Mouse (Mus musculus): Measurements from ENCODE around the gene Krt35. TPM values are rescaled to one million over a fixed set of nuclear protein-coding genes. Genes with fewer than 3 reads are reported as not detected.

The Krt35 gene
- polyA plus RNA-seq, 1 experiment from 2014 or later = not detected

- no peak for DNase-seq (ENCODE audit: low spot score)
- no peaks in the 10 kb centered on the region for H3K36me3 ChIP-seq (ENCODE audit: insufficient read depth, low read length)
- no peak overlapping the region for H3K4me3 ChIP-seq (replicated peaks; ENCODE audit: low read depth, low read length)
- no peak overlapping the region for H3K4me2 ChIP-seq (ENCODE audit: low read length)
- H3K4me1 ChIP-seq (replicated peaks; ENCODE audit: insufficient read depth, low read length) = peaks cover 3% of the 10 kb centered on the region; the same call in 1 of the 2 replicates
- no peak overlapping the region for H3K27ac ChIP-seq
- H3K9me3 ChIP-seq (replicated peaks; ENCODE audit: low read length) = no peaks in the 10 kb centered on the region
- WGBS = 25% methylated on average over 5 of the region's 5 CpGs
- no peaks in the 10 kb centered on the region for H3K27me3 ChIP-seq (ENCODE audit: insufficient read depth, low read length)
- no peak for TF ChIP-seq CTCF (IDR thresholded peaks at IDR 0.05; ENCODE audit: low read depth)
- ATAC-seq (replicated peaks; ENCODE audit: low FRiP score, low read depth) = no peak
- no peak overlapping the region for H3K9ac ChIP-seq (ENCODE audit: low read depth, low read length)
Observed at GRCm38 (mm10) chr11:100136559-100136958, 40.5 kb upstream of the Krt35 start.

- Histone ChIP-seq H3K9me3 (replicated peaks; ENCODE audit: low read length) (no peaks in the 10 kb centered on the region), H3K4me1 (replicated peaks; ENCODE audit: insufficient read depth, low read length) (peaks cover 3% of the 10 kb centered on the region; the same call in 1 of the 2 replicates), H3K27me3 (ENCODE audit: insufficient read depth, low read length) (no peaks in the 10 kb centered on the region), H3K9ac (ENCODE audit: low read depth, low read length) (no peak within 1 kb of the TSS), H3K36me3 (ENCODE audit: insufficient read depth, low read length) (no peaks in the 10 kb centered on the region), H3K27ac (no peak within 1 kb of the TSS), H3K4me3 (replicated peaks; ENCODE audit: low read depth, low read length) (no peak within 1 kb of the TSS), H3K4me2 (ENCODE audit: low read length) (no peak within 1 kb of the TSS)
- DNase-seq (ENCODE audit: low spot score) (no peak), ATAC-seq (replicated peaks; ENCODE audit: low FRiP score, low read depth) (no peak)
- TF ChIP-seq CTCF (IDR thresholded peaks at IDR 0.05; ENCODE audit: low read depth) = no peak
- 41% methylated on average over 7 of the region's 7 CpGs for WGBS
Observed at GRCm38 (mm10) chr11:100135731-100136130, 39.7 kb upstream of the Krt35 start, which contains the start of gene Krt15. Gene Krt15 (minus strand): TSS chr11:100135928.

- no peaks in the 10 kb centered on the region for H3K27me3 ChIP-seq (ENCODE audit: insufficient read depth, low read length)
- H3K9ac ChIP-seq (ENCODE audit: low read depth, low read length) = no peak overlapping the region
- TF ChIP-seq CTCF (IDR thresholded peaks at IDR 0.05; ENCODE audit: low read depth) = no peak
- H3K4me2 ChIP-seq (ENCODE audit: low read length) = no peak overlapping the region
- H3K36me3 ChIP-seq (ENCODE audit: insufficient read depth, low read length) = no peaks in the 10 kb centered on the region
- WGBS = 75% methylated on average over 7 of the region's 7 CpGs
- no peaks in the 10 kb centered on the region for H3K9me3 ChIP-seq (replicated peaks; ENCODE audit: low read length)
- H3K4me1 ChIP-seq (replicated peaks; ENCODE audit: insufficient read depth, low read length) = no peaks in the 10 kb centered on the region
- H3K27ac ChIP-seq = no peak overlapping the region
- no peak overlapping the region for H3K4me3 ChIP-seq (replicated peaks; ENCODE audit: low read depth, low read length)
- ATAC-seq (replicated peaks; ENCODE audit: low FRiP score, low read depth) (no peak), DNase-seq (ENCODE audit: low spot score) (no peak)
Observed at GRCm38 (mm10) chr11:100124901-100125300, 28.9 kb upstream of the Krt35 start.

GRCm38 (mm10) chr11:100121466-100121865 lies 25.4 kb upstream of the Krt35 start, which contains the start of gene Krt13:
Gene Krt13 (minus strand): TSS chr11:100121566.
- no peak for DNase-seq (ENCODE audit: low spot score)
- Histone ChIP-seq H3K9me3 (replicated peaks; ENCODE audit: low read length) (no peaks in the 10 kb centered on the region), H3K36me3 (ENCODE audit: insufficient read depth, low read length) (no peaks in the 10 kb centered on the region), H3K27ac (no peak within 1 kb of the TSS), H3K4me3 (replicated peaks; ENCODE audit: low read depth, low read length) (no peak within 1 kb of the TSS), H3K4me1 (replicated peaks; ENCODE audit: insufficient read depth, low read length) (no peaks in the 10 kb centered on the region), H3K4me2 (ENCODE audit: low read length) (no peak within 1 kb of the TSS), H3K9ac (ENCODE audit: low read depth, low read length) (no peak within 1 kb of the TSS), H3K27me3 (ENCODE audit: insufficient read depth, low read length) (no peaks in the 10 kb centered on the region)
- no peak for TF ChIP-seq CTCF (IDR thresholded peaks at IDR 0.05; ENCODE audit: low read depth)
- 80% methylated on average over 3 of the region's 3 CpGs for WGBS
- ATAC-seq (replicated peaks; ENCODE audit: low FRiP score, low read depth) = no peak

GRCm38 (mm10) chr11:100120331-100120730 lies 24.3 kb upstream of the Krt35 start:
- Histone ChIP-seq H3K4me2 (ENCODE audit: low read length) (no peak overlapping the region), H3K36me3 (ENCODE audit: insufficient read depth, low read length) (no peaks in the 10 kb centered on the region), H3K27me3 (ENCODE audit: insufficient read depth, low read length) (no peaks in the 10 kb centered on the region), H3K4me1 (replicated peaks; ENCODE audit: insufficient read depth, low read length) (no peaks in the 10 kb centered on the region), H3K4me3 (replicated peaks; ENCODE audit: low read depth, low read length) (no peak overlapping the region), H3K9me3 (replicated peaks; ENCODE audit: low read length) (no peaks in the 10 kb centered on the region), H3K27ac (no peak overlapping the region), H3K9ac (ENCODE audit: low read depth, low read length) (no peak overlapping the region)
- no peak for DNase-seq (ENCODE audit: low spot score)
- no peak for TF ChIP-seq CTCF (IDR thresholded peaks at IDR 0.05; ENCODE audit: low read depth)
- no peak for ATAC-seq (replicated peaks; ENCODE audit: low FRiP score, low read depth)
- 63% methylated on average over 5 of the region's 5 CpGs for WGBS

DNA sequence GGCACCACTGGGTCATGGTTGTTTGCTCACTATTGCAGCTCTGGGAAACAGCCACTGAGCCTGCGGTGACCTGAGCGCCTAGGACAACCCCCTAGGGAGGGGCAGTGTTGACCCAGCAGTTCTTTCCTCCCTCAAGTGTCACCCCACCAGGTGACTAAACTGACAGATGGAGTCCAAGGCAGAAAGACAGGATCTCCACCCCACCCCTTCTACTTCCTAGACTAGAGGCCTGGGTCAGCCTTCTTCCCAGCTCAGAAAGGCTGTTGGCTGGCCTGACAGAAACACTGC lies 17.6 kb upstream of the Krt35 start:
- ATAC-seq (replicated peaks; ENCODE audit: low FRiP score, low read depth) (no peak), DNase-seq (ENCODE audit: low spot score) (no peak)
- H3K27me3 ChIP-seq (ENCODE audit: insufficient read depth, low read length) = no peaks in the 10 kb centered on the region
- H3K9me3 ChIP-seq (replicated peaks; ENCODE audit: low read length) = no peaks in the 10 kb centered on the region
- WGBS = 52% methylated on average over 2 of the region's 2 CpGs
- no peak overlapping the region for H3K4me3 ChIP-seq (replicated peaks; ENCODE audit: low read depth, low read length)
- no peak overlapping the region for H3K9ac ChIP-seq (ENCODE audit: low read depth, low read length)
- TF ChIP-seq CTCF (IDR thresholded peaks at IDR 0.05; ENCODE audit: low read depth) = no peak
- H3K36me3 ChIP-seq (ENCODE audit: insufficient read depth, low read length) = no peaks in the 10 kb centered on the region
- H3K4me2 ChIP-seq (ENCODE audit: low read length) = no peak overlapping the region
- H3K4me1 ChIP-seq (replicated peaks; ENCODE audit: insufficient read depth, low read length) = no peaks in the 10 kb centered on the region
- H3K27ac ChIP-seq = no peak overlapping the region

All from kidney, postnatal 0 days (tissue).